Mouse (Mus musculus) cerebellum, adult 11-12 months (tissue): ENCODE measurements around the gene Rassf7.
"Not testable (repeated sequence)": the region's sequence is repeated elsewhere in the genome, so short reads cannot be mapped to it uniquely, and the experiment has no call there.

ENCODE experiments used
- DNase-seq: peaks from one replicate; pipeline ENCODE4 v3.0.0; 2022

The Rassf7 gene

DNA sequence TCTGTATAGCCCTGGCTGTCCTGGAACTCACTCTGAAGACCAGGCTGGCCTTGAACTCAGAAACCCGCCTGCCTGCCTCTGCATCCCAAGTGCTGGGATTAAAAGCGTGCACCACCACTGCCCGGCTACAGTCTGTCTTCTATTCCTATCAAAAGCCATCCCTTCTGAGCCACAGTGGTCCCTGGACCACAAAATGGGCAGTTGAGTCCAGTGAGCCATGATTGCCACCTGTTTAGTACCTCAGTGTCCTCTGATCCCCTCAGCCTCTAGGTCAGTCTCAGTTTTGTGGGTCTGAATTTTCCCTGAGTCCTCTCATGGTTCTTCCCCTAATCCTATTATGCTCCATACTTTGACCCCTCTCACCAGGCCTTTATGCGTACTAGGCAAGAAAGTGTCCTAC, 12.1 kb downstream of the Rassf7 start:
- no peak for DNase-seq

DNA sequence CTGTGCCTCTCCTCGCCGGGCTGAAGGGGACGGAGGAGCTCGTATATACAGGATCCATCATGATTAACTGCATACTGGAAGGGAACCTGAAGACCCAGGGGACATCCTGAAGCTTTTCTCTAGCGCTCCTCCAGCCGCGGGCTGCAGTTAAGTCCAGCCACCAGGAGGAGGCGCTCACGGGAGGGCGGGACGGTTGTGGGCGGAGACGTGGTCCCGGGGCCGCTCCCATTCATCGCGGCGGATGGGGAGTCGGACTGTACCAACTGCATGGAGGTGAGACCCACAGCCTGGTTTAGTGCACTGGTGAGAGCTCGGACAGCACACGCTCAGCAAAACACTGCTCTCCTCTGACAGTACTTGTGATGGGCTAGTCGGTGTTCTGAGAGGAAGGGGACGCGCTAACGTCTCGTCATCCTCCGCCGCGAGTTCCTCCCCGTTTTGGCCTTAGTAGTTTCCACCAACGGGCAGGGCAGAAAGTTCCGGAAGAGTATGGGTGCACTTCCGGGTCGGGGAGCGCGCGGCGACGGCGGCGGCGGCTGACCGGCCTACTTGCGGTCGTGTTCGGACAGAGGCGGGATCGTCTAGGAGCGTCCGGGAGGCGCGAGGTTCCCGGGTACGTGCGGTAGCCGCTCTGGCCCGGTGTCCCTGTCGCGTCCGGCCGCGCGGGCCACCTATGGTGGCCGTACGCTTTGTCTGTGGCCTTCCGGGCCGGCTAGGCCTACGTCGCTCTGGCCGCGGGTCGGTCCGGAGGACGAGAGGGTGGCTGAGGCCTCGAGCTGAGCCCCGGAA, 12.8 kb downstream of the Rassf7 start, which contains the start of gene Phrf1:
TSS of gene Phrf1 (plus strand) at position 506 of the 789 bp plus-strand sequence.
- DNase-seq = peak; percentile 85

DNA sequence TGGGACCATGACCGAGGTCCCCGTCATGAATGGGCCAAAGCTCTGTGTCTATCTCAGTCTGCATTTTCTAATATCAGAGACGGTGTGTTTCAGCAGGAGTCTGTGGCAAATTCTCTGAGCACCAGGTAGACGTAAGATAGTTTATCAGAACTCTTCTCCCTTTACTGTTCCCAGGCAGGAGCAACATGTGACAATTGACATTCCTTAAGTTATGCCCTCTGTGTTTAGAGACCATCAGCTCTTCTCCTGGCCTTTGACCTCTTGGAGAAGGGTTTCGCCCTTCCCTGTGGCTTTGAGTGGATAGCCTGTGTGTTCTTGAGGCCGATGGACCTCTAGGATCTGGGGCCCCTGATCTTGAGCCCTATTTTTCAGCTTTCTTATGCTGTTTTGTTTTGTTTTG, 14.0 kb downstream of the Rassf7 start:
- DNase-seq = no peak

DNA sequence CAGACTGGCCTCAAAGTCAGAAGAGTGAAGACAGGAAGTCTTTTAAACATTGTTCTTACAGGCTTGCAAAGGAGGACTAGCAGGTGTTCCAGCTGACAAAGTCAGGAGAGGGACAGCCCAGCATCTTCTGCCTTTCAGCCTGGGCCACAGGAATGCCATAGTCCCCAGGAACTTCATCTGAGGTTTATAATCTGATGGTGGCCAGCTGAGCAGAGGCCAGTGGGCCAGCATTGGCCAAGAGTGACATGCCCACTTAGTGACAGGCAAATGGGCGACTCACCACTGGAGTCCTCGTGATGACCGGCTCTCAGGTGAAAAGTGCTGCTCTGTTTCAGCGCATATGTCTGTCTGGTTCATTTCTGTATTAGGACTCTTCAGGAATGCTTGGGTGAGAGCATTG, 14.9 kb downstream of the Rassf7 start:
- DNase-seq = no peak

DNA sequence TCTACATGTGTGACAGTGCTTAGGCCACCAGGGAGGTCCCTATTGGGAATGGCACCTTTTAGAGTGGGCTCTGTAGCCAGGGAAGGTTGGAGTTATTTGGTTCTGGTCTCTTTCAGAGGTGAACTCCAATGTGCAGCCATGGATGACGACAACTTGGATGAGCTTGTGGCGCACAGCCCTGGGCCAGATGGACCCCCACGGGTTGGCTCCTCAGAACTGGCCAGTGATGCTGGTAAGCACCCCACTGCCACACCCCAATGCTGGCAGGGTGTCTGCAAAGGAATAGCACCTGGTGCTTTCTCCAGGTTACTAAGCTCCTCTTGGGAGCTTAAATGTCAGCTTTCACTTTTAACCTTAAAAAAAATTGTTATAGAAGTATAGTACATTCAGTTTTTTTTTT, 15.5 kb downstream of the Rassf7 start:
- no peak for DNase-seq

DNA sequence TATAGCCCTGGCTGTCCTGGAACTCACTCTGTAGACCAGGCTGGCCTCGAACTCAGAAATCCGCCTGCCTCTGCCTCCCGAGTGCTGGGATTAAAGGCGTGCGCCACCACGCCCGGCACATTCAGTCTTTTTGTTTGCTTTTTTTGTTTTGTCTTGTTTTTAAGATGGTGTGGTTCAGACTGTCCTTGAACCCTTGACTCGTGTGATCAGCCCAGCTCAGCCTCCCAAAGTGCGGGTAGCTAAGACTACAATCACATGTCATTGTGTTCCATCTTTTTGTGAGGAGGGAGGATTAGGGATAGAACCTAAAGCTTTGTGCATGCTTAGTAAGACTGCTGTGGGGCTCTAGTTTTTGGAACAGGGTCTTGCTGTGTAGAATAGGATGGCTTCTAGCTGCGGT, 15.9 kb downstream of the Rassf7 start:
- DNase-seq = no peak

DNA sequence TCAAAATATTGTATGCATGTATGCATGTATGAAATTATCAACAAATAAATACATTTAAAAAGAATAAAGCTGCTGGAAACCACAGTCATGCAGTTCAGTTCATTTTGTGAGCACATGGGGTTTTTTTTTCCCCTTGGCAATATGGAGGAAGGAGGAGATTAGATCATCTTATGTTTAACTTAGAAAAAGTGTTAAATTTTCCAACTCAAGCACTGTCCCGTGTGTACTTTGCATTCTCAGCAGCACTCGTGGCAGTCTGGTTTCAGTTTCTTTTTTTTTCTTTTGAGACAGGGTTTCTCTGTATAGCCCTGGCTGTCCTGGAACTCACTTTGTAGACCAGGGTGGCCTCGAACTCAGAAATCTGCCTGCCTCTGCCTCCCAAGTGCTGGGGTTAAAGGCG, 34.8 kb downstream of the Rassf7 start:
- DNase-seq = not testable (repeated sequence)

DNA sequence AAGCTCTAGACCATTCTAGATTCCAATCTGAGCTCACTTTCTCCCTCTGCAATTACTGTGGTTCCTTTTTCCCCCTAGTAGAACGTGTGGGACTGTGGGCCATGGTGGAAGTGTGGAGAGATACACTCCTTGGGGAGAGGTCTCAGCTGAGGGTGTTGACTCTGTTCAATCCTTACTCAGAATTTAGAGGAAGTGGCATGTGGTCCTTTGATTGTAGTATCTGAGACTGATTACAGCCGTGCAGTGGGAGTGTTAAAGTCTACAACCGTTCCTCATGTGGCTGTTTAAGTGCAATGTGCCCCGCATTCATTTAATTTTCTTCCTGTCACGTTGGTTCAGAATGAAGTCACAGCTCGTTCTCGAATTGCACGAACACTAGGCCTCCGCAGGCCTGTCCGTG, 40.5 kb downstream of the Rassf7 start:
- DNase-seq = no peak

DNA sequence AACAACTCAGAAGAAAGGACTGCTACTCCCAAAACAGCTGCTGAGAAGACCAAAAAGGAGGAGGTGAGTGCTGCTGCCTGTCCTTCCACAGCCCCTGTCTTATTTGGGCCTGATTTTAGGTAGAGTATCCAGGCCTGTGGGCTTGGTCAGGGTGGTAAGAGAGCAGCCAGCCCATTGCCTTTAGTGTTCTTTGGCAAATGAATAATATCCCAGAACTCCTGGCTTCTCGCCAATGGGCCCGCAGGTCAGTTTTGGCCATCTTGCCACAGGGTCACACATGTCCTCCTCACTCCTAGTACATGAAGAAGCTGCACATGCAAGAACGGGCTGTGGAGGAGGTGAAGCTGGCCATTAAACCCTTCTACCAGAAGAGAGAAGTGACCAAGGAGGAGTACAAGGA, 45.8 kb downstream of the Rassf7 start:
- peak; percentile 32 for DNase-seq

DNA sequence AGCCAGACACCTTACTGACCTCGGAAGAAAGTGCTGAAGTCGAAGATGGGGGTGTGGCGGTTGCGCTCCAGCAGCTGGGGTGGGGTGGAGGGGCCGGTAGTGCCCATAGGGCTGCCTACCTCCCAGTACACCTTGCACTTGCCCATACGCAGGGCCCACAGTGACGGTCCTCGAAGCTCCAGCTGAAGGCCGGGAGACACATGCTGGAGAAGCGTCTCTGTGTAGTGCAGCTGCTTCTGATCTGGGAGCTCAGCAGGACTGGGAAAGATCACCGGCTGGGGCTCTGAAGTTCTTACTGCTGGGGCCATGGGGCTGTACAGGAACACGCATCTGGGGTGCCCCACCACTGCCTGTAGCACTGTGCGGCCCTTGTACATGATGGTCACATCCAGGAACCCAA, 48.0 kb downstream of the Rassf7 start:
- no peak for DNase-seq

DNA sequence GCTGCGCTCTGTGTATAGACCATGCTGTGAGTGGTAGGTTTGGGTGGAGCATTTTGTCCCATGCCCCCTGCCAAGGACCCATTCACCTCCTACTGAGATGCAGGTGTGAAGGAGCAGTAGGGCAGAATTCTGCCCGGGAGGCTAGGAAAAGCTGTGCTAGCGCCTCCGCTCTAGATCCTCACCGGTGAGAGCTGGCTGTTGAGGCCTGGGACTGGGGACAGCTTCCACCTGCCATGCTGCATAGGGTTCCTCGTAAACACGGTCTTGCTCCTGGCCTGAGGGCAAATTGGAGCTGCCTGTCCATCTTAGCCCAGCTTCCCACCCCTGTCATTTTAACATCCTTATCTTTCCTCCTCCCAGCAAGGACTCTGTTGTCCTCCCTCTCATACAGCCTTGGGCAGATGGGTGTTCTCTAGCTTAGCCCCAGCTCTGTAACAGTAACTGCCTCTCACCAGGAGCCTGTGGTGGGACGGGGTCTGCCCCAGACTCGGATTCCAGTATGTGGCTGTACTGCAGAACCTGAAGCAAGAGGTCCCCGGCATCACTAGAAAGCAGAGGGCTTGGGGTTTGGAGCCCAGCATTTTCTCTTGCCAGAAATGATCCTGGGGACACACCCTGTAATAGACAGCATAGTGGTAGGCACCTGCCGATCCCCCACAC, 48.5 kb downstream of the Rassf7 start:
- DNase-seq = peak; percentile 8

DNA sequence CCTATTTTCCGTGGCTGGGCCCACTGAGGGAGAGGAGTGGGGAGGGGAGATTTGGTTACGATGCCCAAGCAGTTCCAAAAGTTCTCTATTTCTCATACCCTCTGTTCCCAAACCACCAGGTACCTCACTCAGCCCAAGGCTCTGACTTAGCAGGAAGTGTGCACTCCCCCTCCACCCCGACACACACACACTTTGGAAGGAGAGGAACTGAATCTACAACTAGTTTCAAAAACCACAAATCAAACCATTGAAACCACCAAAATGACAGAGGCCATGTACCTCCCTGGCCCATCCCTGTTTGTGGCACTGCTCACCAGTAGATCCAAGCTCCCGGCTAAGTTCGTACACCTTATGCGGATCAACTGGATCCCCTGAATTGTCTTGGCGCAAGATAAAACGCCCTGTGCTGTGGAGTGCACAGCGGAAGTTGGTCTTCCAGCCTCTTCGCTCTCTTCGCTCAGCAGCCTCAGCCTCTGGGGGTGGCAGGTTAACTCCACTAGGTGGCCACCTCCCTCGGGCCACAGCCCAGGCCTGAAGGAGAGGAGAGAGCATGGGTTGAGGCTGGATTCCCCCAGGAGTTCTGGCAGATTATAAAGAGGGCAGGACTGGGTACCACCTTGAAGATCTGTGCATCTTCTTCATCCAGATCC, 49.2 kb downstream of the Rassf7 start:
- peak; percentile 20 for DNase-seq

DNA sequence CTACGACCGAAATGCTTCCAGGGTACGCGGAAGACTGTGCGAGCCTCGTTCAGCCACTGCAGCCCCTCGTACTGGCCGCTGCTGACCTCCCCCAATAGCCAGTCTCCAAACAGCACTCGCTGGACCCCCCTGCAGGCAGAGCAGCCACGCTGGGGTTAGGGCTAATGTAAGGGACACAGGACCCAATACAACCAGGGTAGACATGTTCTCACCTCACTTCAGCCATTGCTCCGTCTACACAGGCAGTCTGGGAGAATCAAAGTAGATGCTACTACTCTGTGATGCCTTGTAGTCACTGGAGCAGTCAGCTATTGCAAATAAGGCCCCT, 49.7 kb downstream of the Rassf7 start:
- DNase-seq = peak; percentile 9

DNA sequence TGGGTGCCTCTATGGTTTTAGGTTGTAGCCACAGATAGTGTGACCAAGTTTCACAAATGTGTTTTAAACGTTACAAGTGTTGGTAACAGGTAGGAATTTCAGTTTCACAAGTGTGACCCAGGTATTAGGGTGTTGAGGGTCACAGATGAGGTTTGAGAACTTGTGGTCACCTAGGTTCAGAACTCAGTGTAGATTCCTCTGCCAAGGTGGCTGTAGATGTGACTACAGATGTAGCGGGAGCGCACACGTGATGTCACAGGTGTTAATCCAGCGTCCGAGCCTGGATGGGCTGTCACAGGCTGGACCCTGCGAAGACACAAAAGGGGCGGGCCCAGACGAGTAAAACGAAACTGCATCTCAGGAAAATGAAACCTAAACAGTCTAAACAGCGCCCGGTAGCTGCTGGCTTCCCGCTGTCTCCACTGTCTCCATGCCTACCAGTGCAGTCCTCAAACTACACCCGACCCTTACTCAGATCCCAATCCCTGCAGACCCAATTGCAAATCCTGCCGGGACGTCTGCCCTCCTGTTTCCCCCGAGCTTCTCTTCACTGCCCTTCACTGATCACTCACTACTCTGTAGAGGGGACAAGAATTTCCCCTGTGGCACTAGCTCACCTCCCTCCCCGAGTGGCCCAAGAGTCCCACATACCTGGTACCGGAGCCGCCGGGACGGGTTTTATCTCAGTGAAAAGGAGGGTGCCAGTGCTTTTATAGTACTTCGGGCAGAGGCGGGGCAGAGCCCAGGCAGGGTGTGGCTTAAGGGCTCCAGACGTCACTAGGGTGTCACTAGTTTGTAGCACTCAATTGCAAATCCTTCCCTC, 50.3 kb downstream of the Rassf7 start, which contains the start of gene Irf7:
TSS of gene Irf7 (minus strand) at position 743 of the 823 bp plus-strand sequence.
- peak; percentile 35 for DNase-seq
